Mouse (Mus musculus) kidney, postnatal 10 days (tissue): ENCODE measurements at regions not wholly inside any gene's neighbourhood (a gene's known extent, or its start where the extent isn't known, plus 50 kb on each side); places are given as distances from the start of the nearest gene placed in this dataset.

Source experiments
- DNase-seq: peaks from one replicate; pipeline ENCODE4 v3.0.0; 2021; ENCODE audit warnings: mixed read lengths

DNA sequence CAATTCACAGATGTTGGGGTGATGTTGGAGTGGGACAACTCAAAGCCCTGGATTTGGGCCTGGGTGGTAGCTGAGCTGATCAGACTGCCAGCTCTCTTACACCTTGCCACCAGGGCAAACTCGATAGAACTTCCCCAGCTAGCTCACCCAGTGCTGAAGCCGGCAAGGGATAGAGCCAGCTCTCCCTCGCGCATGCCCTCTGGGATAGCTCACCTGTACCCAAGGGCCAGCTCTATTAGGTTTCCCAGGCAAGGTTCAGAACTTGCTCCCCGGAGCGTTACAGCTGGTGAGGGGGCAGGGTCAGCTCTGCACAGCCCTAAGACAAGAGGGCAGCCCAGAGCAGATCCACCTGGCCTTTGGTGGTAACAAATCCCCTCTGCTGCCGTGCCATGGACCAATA is 54.1 kb upstream of the 1700012A03Rik start:
- no peak for DNase-seq

DNA sequence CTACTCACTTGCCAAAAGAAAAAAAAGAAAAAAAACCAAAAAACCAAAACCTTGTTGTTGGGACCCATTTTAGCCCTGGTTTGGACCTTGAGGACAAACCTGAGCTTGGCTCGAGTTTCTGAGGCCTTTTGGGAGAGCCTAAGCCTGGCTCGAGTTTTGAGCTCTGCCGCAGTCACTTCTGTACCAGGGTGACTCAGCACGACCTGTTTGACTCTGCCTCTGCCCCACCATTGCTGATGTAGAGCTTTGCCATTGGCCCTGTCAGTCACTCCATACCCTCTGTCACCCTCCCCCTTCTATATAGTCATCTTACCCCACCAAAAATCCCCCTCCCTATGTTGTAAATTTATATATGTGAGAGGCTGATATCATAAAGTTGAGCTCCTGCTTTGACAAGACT is 54.8 kb upstream of the 1700012A03Rik start:
- no peak for DNase-seq

DNA sequence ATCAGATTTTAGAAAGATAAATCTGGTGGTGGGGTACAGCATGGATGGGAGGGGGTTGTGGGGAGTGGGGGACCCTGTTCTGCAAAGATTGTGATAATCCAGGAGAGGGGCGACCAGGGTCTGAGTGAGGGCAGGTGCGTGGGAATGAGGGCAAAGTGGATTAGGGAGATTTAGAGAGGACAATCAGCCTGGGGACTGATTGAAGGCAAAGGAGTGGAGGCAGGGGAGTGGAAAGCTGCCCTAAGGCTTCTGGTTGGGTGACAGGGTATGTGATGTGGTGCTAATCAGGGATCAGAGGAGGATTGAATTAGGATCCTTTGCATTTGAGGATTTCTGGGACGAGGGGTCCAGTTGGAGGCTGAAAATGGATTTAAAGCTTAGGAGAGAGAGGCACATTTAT is 64.3 kb upstream of the 1700012A03Rik start:
- no peak for DNase-seq

- DNase-seq, result no peak
Measured at GRCm38 (mm10) chr6:31976705-31977104, 73.3 kb upstream of the 1700012A03Rik start.

DNA sequence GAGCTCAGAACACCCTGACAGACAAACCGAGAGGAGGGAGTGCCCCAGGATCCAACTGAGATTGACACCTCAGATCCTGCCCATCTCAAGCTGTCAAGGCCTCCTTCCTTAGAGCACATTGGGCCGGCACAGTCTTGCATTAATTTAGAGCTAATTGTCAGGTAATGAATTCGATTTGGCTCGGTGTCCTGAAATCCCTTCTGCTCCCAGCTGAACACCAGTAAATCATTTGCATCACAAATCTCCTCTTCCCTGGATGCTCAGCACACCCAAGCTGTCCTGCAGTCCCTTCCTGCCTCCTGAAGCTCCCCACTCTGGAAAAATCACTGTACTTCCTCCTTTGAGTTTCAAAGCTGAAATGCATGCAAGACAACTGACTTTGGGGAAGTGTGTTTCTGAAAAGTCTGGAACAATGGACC is 102.0 kb upstream of the 1700012A03Rik start:
- DNase-seq, result no peak

DNA sequence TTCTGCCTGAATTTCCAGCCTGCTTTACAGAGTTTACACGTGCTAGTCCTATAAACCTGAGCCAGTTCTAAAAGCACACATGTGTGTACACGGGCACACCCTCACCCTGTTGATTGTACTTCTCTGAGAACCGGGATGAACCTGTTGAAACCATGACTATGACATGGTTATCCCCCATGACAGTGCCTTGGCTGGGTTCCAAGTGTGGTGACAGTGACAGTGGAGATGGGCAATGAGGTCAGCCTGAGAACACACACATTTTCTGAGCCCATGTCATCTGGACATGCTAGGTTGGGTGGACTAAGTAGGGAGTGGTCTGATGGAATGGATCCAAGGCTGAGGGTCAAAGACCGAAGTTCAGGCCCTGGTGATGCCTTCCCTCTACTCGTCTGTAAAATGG is 103.5 kb upstream of the 1700012A03Rik start:
- no peak for DNase-seq

DNA sequence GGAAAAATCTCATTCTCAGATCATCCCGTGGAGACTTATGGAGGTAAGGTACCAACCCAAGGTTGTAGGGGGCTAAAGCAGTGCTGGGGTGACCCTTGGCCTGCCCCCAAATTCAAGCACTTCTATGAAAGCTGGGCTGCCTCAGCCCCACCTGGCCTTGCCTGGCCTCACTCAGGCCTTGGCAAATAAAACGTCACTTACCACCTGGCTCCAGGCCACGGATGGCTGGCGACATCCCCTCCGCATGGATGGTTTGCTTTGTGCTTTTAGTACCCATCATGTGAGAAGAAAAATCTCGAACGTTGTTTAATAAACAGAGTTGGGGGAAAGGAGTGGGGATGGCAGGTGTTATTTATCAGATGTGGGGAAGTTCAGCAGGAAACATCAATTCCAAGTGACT is 104.7 kb upstream of the 1700012A03Rik start:
- DNase-seq, result no peak

DNA sequence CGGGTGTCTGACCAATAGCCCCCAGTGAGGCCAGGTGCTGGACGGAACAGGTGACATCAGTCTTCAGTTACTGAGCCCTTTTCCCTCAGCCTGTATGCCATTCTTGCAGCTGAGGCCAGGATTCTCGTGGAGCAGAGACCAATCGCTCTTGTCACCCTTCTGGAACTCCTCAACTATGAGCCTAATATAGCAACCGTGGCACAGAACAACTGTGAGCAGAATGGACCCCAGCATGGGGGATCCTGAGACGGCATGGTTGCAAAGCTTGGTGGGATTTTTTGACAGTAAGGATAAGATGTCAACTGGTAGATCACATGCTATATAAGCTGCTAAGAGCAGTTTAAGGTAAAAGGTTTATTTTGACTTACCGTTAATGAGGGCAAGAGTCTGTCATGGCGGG is 105.5 kb upstream of the 1700012A03Rik start:
- DNase-seq, result no peak

GRCm38 (mm10) chr6:31942696-31943095 is 107.3 kb upstream of the 1700012A03Rik start:
- DNase-seq, result no peak

DNA sequence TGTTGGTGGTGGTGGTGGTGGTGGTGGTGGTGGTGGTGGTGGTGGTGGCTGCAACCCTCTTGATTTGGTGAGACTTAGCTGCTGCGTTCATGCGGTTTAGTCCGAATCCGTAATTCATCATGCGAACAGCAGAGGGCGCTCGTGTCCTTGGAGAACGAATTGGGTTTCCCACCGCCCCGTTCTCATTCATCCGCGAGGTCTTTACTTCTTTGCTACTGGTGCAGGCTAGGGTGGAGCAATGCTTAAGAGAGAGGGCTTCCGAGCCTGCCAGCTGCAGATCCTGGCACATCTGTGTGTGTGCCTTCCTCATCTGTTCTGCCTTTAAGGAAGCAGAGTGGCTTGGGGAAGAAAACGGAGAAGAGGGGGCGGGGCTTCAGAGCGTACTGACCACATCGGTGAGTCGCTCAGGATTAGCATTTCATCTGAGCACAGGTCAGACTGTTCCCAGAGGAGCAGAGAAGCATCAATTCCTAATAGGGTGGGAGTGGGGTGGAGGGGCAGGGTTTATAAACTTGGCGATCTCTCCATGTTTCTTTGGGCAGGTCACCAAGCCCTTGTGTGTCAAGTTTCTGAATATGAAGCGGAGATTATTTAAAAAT is 111.7 kb upstream of the 1700012A03Rik start:
- DNase-seq, result peak; percentile 91

DNA sequence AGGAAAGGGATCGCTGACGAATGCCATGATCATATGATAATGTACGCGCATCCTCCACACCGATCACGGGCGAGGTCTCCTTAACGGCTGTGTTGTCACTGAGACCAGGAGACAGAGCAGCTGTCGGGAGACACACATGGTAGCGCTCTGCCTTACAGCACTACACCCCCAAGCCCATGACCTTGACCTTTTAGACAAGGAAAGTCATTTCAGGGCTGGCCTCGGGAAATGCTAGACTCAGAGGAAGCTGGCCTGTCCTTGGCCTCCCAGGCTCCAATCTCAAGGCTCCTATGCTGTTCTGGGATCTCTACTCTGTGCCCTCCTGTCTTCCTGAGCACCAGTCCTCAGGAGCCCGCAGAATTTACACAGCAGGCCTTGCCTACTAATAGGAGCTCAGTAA is 112.9 kb upstream of the 1700012A03Rik start:
- DNase-seq, result no peak

DNA sequence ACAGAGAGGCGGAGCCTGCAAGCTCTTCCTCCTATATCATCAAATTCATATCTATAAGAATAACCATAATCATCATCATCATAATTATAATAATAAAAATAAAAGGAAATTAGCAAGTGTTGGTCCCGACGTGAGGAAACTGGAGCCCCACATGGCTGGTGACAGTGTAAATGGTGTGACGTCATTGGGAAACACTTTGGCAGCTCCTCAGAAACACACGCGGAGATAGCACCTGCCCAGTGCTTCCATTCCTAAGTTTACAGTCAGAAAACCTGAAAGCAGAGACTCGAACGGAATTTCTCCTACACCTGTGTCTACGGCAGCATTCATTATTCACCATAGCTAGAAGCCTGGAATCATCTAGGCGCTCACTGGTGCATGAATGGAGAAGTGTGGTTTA is 115.2 kb upstream of the 1700012A03Rik start:
- DNase-seq, result no peak

- peak; percentile 18 for DNase-seq
Measured at GRCm38 (mm10) chr6:31933956-31934355, 116.1 kb upstream of the 1700012A03Rik start.

- DNase-seq, result peak; percentile 44
Measured at GRCm38 (mm10) chr6:31933364-31933763, 116.7 kb upstream of the 1700012A03Rik start.

DNA sequence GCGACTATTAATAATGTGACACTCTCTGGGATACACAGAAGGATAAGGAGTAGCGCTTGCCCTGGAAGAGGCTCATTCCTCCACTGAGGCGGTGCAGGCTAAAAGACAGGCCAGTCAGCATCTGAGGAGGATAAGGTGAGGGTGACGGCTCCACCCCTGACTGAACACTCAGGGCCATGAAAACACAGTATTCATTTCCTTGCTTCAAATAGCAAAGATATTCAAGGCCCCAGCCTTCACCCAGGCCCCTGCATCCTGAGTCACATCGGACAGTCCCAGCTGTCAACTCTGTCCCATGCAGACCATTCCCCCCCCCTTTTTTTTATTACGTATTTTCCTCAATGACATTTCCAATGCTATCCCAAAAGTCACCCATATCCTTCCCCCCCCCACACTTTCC is 118.9 kb upstream of the 1700012A03Rik start:
- DNase-seq, result no peak

- no peak for DNase-seq
Measured at GRCm38 (mm10) chr6:31929165-31929564, 120.9 kb upstream of the 1700012A03Rik start.

GRCm38 (mm10) chr6:31927181-31927580 is 122.9 kb upstream of the 1700012A03Rik start:
- DNase-seq, result no peak

DNA sequence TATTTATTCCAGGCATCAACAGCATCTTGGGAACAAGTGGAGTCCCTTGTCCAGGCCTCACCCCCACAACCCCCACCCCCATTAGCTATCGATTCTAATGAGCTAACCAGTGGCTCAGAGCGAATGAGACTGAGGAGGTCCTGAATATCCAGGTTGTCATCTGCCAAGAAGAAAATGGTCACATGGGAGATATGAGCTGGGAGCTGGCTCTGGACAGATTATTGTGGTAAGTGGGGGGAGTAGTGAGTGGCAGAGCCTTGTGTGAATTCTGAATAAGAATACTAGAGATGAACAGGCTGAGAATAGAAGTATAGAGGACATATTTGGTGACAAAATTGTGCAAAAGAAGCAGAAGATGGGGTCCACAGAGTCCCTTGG is 125.4 kb upstream of the 1700012A03Rik start:
- DNase-seq, result no peak

GRCm38 (mm10) chr6:31923951-31924668 is 125.9 kb upstream of the 1700012A03Rik start:
- no peak for DNase-seq

DNA sequence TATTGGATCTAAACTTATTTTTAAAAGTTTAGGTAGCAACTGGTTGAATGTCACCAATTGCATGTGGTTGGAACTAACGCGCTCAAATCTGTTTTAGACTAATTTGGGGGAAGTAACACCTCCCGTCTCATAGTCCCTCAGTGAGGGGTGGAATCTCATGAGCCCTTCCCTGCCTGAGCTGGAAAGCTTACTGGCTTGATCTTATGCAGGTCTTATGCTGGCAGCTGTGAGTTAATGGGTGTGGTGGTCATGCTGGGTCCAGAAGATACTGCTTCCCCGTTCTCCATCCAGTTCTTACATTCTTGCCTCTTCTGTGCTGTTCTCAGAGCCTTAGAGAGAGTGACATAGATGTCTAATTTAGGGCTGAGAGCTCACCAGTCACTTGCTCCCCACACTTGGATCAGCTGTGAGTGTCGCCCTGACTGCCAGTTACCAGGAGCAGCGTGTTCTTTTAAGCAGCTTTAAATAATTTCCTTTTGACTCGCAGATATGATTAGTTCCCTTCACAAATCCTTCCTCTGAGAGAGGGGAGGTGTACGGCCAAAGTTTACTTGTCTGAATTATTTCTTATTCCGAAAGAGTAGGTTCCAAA is 128.4 kb upstream of the 1700012A03Rik start:
- DNase-seq, result no peak

DNA sequence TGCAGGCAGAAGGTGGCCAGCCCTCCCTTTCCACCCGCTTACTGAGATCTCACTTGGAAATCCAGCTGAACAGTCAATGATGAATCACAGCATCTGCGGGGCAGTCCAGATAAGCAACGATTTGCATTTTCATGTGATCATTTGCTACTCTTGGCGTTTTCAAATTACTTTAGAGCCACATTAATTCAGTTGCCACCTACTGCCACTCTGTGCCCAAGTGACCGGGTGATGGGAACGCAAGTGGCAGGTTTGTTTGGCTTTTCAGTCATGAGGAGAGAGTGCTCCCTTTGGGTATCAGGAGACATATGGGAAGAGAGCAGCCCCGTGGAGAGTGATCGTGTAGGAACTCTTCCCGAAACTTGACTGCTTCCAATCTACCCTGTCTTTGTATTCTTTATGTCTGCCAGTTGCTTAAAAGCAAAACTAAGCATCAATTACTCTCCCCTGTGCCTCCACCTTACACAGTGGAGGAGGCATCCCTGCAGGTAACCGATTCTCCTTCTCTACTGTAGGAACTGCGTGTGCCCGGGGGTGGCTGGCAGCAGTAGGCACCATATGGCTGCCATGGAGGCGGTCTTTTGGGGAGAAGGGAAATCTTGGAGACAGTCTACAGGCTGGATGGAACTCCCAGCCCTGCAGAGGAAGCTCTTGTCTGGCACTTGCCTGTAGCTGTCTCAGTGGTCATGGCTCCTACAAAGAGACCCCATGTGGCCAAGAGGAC is 132.5 kb upstream of the 1700012A03Rik start:
- DNase-seq, result no peak

GRCm38 (mm10) chr6:31901791-31902190 is 148.3 kb upstream of the 1700012A03Rik start:
- no peak for DNase-seq

- no peak for DNase-seq
Measured at GRCm38 (mm10) chr6:31899055-31899454, 151.0 kb upstream of the 1700012A03Rik start.

- DNase-seq, result no peak
Measured at GRCm38 (mm10) chr6:31898609-31899008, 151.4 kb upstream of the 1700012A03Rik start.
